7 mouse cellular contexts compared by ENCODE assay signal in genomic region chr13:49058528-49058927, GRCm38 (mm10).
A peak's percentile ranks its signal among the peaks of the same experiment; 100 is the strongest.
DNase-seq lines count a peak whose midpoint lies in the region; ATAC-seq and TF ChIP-seq lines count a peak whose summit lies in the region.

No protein-coding gene starts in this region.

- no peak for TF ChIP-seq EP300 in liver, embryonic 14.5 days (IDR thresholded peaks at IDR 0.05; ENCODE audit: low read depth)

- H3K4me1 ChIP-seq in liver, embryonic 14.5 days (replicated peaks; ENCODE audit: control insufficient read depth in 2 of 2, insufficient read depth in 2 of 2, low read length in 1 of 2): no peaks in the 10 kb centered on the region
- H3K4me1 ChIP-seq in liver, embryonic 12.5 days: no peaks in the 10 kb centered on the region
- no peaks in the 10 kb centered on the region for H3K4me1 ChIP-seq in lung, adult 2 months (ENCODE audit: control insufficient read depth, insufficient read depth, low read length)

- H3K4me2 ChIP-seq in liver, embryonic 14.5 days (ENCODE audit: low read depth): no peak overlapping the region
- H3K4me2 ChIP-seq in liver, embryonic 12.5 days: no peak overlapping the region

- H3K36me3 ChIP-seq in liver, embryonic 14.5 days (replicated peaks; ENCODE audit: control insufficient read depth, insufficient read depth, low read depth): no peaks in the 10 kb centered on the region
- H3K36me3 ChIP-seq in liver, embryonic 12.5 days: no peaks in the 10 kb centered on the region

- H3K9me3 ChIP-seq in liver, embryonic 14.5 days (ENCODE audit: control insufficient read depth, low read length): no peaks in the 10 kb centered on the region
- H3K9me3 ChIP-seq in liver, embryonic 12.5 days (replicated peaks): no peaks in the 10 kb centered on the region

- H3K27ac ChIP-seq in liver, embryonic 14.5 days: no peak overlapping the region
- no peak overlapping the region for H3K27ac ChIP-seq in liver, embryonic 12.5 days

- H3K27me3 ChIP-seq in liver, embryonic 14.5 days (ENCODE audit: control insufficient read depth, insufficient read depth, low read length): no peaks in the 10 kb centered on the region
- peaks cover 4% of the 10 kb centered on the region; the same call in 1 of the 2 replicates for H3K27me3 ChIP-seq in liver, embryonic 12.5 days (replicated peaks)

- peak; percentile 72 for TF ChIP-seq CTCF in liver, embryonic 14.5 days (IDR thresholded peaks at IDR 0.05; ENCODE audit: low read depth)
- peak; percentile 77 for TF ChIP-seq CTCF in lung, adult 2 months (IDR thresholded peaks at IDR 0.05; ENCODE audit: insufficient read depth, low read length)

- no peak for TF ChIP-seq POLR2A in lung, adult 2 months (IDR thresholded peaks at IDR 0.05; ENCODE audit: borderline replicate concordance, extremely low read depth, low read depth, low read length)

- no peak overlapping the region for H3K9ac ChIP-seq in liver, embryonic 14.5 days (replicated peaks)
- no peak overlapping the region for H3K9ac ChIP-seq in liver, embryonic 12.5 days

- no peak overlapping the region for H3K4me3 ChIP-seq in liver, embryonic 14.5 days (ENCODE audit: insufficient read depth in 1 of 2, low read depth in 2 of 2, low read length in 2 of 2)
- no peak overlapping the region for H3K4me3 ChIP-seq in liver, embryonic 12.5 days
- H3K4me3 ChIP-seq in lung, adult 2 months (replicated peaks; ENCODE audit: extremely low read depth, low read depth, low read length): no peak overlapping the region

- no peak for ATAC-seq in liver, embryonic 14.5 days (ENCODE audit: insufficient read depth)
- no peak for ATAC-seq in liver, embryonic 12.5 days
- no peak for ATAC-seq in monocyte, adult 5-6 weeks (replicated peaks; ENCODE audit: insufficient number of reproducible peaks, low FRiP score, low TSS enrichment, poor library complexity, severe bottlenecking)

- no peak for DNase-seq in liver, embryonic 14.5 days (ENCODE audit: low read depth in 3 of 3, low spot score in 3 of 3)
- DNase-seq in adrenal gland, postnatal 14 days: peak; percentile 73
- peak; percentile 38 to 47 for DNase-seq in cerebellum, postnatal 4 days (ENCODE audit: low spot score in 2 of 2)
- DNase-seq in lung, adult 2 months: peak; percentile 15
- DNase-seq in frontal cortex, postnatal 36 days (ENCODE audit: low spot score in 2 of 2): no peak

- WGBS in liver, embryonic 14.5 days (ENCODE audit: insufficient replicate concordance): 71% methylated on average over 4 of the region's 4 CpGs
- WGBS in liver, embryonic 12.5 days (ENCODE audit: insufficient replicate concordance): 74% methylated on average over 4 of the region's 4 CpGs
- WGBS in lung, adult 2 months: 91% methylated on average over 4 of the region's 4 CpGs

Comparison
In these comparisons a context has a peak if more than half of its experiments do, and no peak if none do; other contexts are left out.
1. DNase-seq: peak in adrenal gland, postnatal 14 days (single experiment), cerebellum, postnatal 4 days (2 of 2) and lung, adult 2 months (single experiment); none in liver, embryonic 14.5 days (0 of 3) and frontal cortex, postnatal 36 days (0 of 2).